ENCODE assay signal across 30 mouse cellular contexts in the genomic region with DNA sequence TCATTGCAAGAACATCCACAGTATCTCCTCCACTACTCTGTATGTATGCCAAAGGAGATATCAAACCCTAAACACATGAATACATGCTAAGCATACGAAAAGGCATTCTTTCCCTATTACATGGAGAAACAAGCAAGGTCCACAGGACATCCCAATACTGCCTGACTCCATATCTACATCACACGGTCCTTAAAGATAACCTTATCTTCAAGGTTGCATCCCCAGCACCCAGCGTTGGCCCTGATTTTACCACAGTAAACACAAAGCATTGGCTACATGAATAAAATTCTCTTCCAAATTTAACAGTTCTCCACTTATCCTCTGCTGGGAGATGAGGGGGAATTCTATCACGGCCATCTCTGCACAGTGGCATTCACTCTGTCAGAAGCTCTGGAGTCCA.
"Had no signal": no experiment of that assay in that cellular context is flagged by ENCODE, and none has a peak within 500 bp of the region (broad histone marks: within the 10 kb centered on the region; RNA-seq: fewer than 3 reads in every experiment).

No protein-coding gene starts in this region.

- DNase-seq: left cerebral cortex, postnatal 4 days; liver; liver, embryonic 13.5 days; liver, postnatal 0 days; lung, adult 18-20 months; lung, adult 2 months; lung, embryonic 14.5 days; lung, postnatal 10 days; lung, postnatal 14 days; lung, postnatal 36 days; lung, postnatal 4 days; midbrain, embryonic 14.5 days had no signal

- H3K4me1 ChIP-seq: limb, embryonic 10.5 days; limb, embryonic 12.5 days; limb, embryonic 13.5 days; limb, embryonic 15.5 days; lung, embryonic 15.5 days; midbrain, embryonic 10.5 days; midbrain, embryonic 12.5 days; midbrain, embryonic 13.5 days; midbrain, embryonic 15.5 days; neural tube, embryonic 12.5 days had no signal

- H3K27ac ChIP-seq: limb, embryonic 10.5 days; limb, embryonic 12.5 days; limb, embryonic 13.5 days; limb, embryonic 15.5 days; liver, embryonic 12.5 days; liver, embryonic 13.5 days; liver, embryonic 14.5 days; liver, embryonic 15.5 days; lung, embryonic 15.5 days; macrophage; midbrain, embryonic 10.5 days; midbrain, embryonic 12.5 days; midbrain, embryonic 13.5 days; midbrain, embryonic 15.5 days; neural tube, embryonic 12.5 days had no signal

- H3K9ac ChIP-seq: limb, embryonic 12.5 days; limb, embryonic 13.5 days; limb, embryonic 15.5 days; liver, embryonic 12.5 days; liver, embryonic 13.5 days; liver, embryonic 14.5 days; liver, embryonic 15.5 days; liver, postnatal 0 days; lung, embryonic 14.5 days; lung, embryonic 15.5 days; midbrain, embryonic 12.5 days; midbrain, embryonic 13.5 days; midbrain, embryonic 15.5 days; neural tube, embryonic 12.5 days had no signal

- ATAC-seq: liver, embryonic 12.5 days; liver, postnatal 0 days; lung, postnatal 0 days; midbrain, embryonic 13.5 days; midbrain, embryonic 15.5 days; midbrain, embryonic 16.5 days had no signal

- H3K4me3 ChIP-seq: limb, embryonic 10.5 days; limb, embryonic 12.5 days; limb, embryonic 13.5 days; limb, embryonic 15.5 days; liver, embryonic 12.5 days; liver, embryonic 13.5 days; liver, embryonic 15.5 days; lung, embryonic 15.5 days; midbrain, embryonic 10.5 days; midbrain, embryonic 12.5 days; midbrain, embryonic 13.5 days; midbrain, embryonic 15.5 days; myocyte; neural tube, embryonic 12.5 days had no signal

- H3K27me3 ChIP-seq: limb, embryonic 12.5 days; limb, embryonic 13.5 days; limb, embryonic 15.5 days; liver, embryonic 12.5 days; liver, embryonic 13.5 days; liver, embryonic 15.5 days; lung, embryonic 15.5 days; megakaryocyte, embryonic 14.5 days; midbrain, embryonic 12.5 days; midbrain, embryonic 13.5 days; midbrain, embryonic 15.5 days; neural tube, embryonic 12.5 days had no signal

- H3K9me3 ChIP-seq: limb, embryonic 10.5 days; limb, embryonic 12.5 days; limb, embryonic 13.5 days; limb, embryonic 15.5 days; liver, embryonic 13.5 days; liver, embryonic 15.5 days; lung, embryonic 15.5 days; midbrain, embryonic 10.5 days; midbrain, embryonic 12.5 days; midbrain, embryonic 13.5 days; midbrain, embryonic 15.5 days; neural tube, embryonic 12.5 days had no signal

- H3K36me3 ChIP-seq: limb, embryonic 10.5 days; limb, embryonic 12.5 days; limb, embryonic 13.5 days; limb, embryonic 15.5 days; liver, embryonic 12.5 days; liver, embryonic 13.5 days; liver, embryonic 15.5 days; lung, embryonic 15.5 days; midbrain, embryonic 10.5 days; midbrain, embryonic 12.5 days; midbrain, embryonic 13.5 days; midbrain, embryonic 15.5 days; neural tube, embryonic 12.5 days had no signal
